Mouse (Mus musculus) cerebellum, adult 2 months (tissue): ENCODE results near the gene Tbcel. TPM values are rescaled to one million over a fixed set of nuclear protein-coding genes. Genes with fewer than 3 reads are reported as not detected.

Experiments used
- DNase-seq, 2 experiments: peaks; one replicate each; pipeline ENCODE4 v3.0.0; 2021
- H3K27ac ChIP-seq: fragments of 200-500 bp; 2 replicates; pipeline ENCODE4 v1.5.1; 2012; ENCODE audit warnings: low read length, control low read depth, inconsistent platforms; ENCODE audit not compliant: insufficient read depth
- H3K27me3 ChIP-seq: fragments of 200-500 bp; 2 replicates; pipeline ENCODE4 v1.6.1; 2012; ENCODE audit warnings: inconsistent platforms, mild to moderate bottlenecking, low read length, moderate library complexity; ENCODE audit not compliant: control insufficient read depth, insufficient read depth
- H3K4me1 ChIP-seq: fragments of 200-500 bp; 2 replicates; pipeline ENCODE4 v1.6.1; 2011; ENCODE audit warnings: low read length; ENCODE audit not compliant: control insufficient read depth, insufficient read depth
- H3K4me3 ChIP-seq: fragments of 200-500 bp; replicated peaks from 2 replicates; pipeline ENCODE3; 2011; ENCODE audit warnings: mild to moderate bottlenecking, low read depth, low read length, control low read depth; ENCODE audit not compliant: insufficient read depth
- CTCF ChIP-seq: fragments of 200-500 bp; IDR thresholded peaks from 2 replicates; pipeline ENCODE4 v1.5.1; 2011; ENCODE audit warnings: low read depth, mild to moderate bottlenecking, control low read depth, low read length, moderate library complexity, borderline replicate concordance; ENCODE audit not compliant: insufficient read depth
- POLR2A ChIP-seq: fragments of 200-500 bp; IDR thresholded peaks from 2 replicates; pipeline ENCODE4 v1.6.1; 2011; ENCODE audit warnings: low read length, control low read depth, borderline replicate concordance; ENCODE audit not compliant: insufficient read depth
- WGBS: fragments of 180-500 bp; shearing (Covaris S2); methylation state at CpG from one replicate; pipeline ENCODE4 v1.1.7; 2018; 5-methylcytosine and 5-hydroxymethylcytosine counted together
- polyA plus RNA-seq: library from polyadenylated mRNA; depleted of rRNA; stranded (reverse); fragments of >200 nt; gene quantifications from 2 replicates; pipeline ENCODE4 v1.2.3, GENCODE M21; 2012

Tbcel gene
- polyA plus RNA-seq, 1 experiment: 32.8 TPM

- H3K27ac ChIP-seq: no peak overlapping the region; the same call in 1 of the 2 replicates
- no peak overlapping the region for H3K4me3 ChIP-seq
- H3K4me1 ChIP-seq: peaks cover 11% of the 10 kb centered on the region
- peak; percentile 38 to 49 for DNase-seq
- TF ChIP-seq POLR2A: no peak
- no peak for TF ChIP-seq CTCF
- 26% methylated on average over 7 of the region's 7 CpGs for WGBS
- no peaks in the 10 kb centered on the region for H3K27me3 ChIP-seq
Observed at GRCm38 (mm10) chr9:42530221-42531152, 22.9 kb upstream of the Tbcel start.

- H3K4me1 ChIP-seq: peaks cover 3% of the 10 kb centered on the region; the same call in 1 of the 2 replicates
- H3K4me3 ChIP-seq: peak overlapping the region; percentile 33
- H3K27ac ChIP-seq: no peak overlapping the region
- peak; percentile 66 to 68 for DNase-seq
- TF ChIP-seq POLR2A: no peak
- no peak for TF ChIP-seq CTCF
- 2% methylated on average over 36 of the region's 36 CpGs for WGBS
- no peaks in the 10 kb centered on the region for H3K27me3 ChIP-seq
Observed at GRCm38 (mm10) chr9:42520587-42521084, 13.0 kb upstream of the Tbcel start.

GRCm38 (mm10) chr9:42518163-42518562 is 10.6 kb upstream of the Tbcel start:
- Histone ChIP-seq H3K4me3 (no peak overlapping the region), H3K4me1 (peaks cover 3% of the 10 kb centered on the region; the same call in 1 of the 2 replicates), H3K27ac (no peak overlapping the region), H3K27me3 (no peaks in the 10 kb centered on the region)
- no peak for DNase-seq
- TF ChIP-seq POLR2A (no peak), CTCF (no peak)
- 59% methylated on average over 14 of the region's 14 CpGs for WGBS

GRCm38 (mm10) chr9:42513159-42513558 is 5.5 kb upstream of the Tbcel start:
- no peak for DNase-seq
- no peak for TF ChIP-seq CTCF
- TF ChIP-seq POLR2A: no peak
- Histone ChIP-seq H3K27me3 (no peaks in the 10 kb centered on the region), H3K27ac (no peak overlapping the region), H3K4me1 (peaks cover 2% of the 10 kb centered on the region), H3K4me3 (no peak overlapping the region)
- WGBS: 71% methylated on average over 5 of the region's 5 CpGs

GRCm38 (mm10) chr9:42512312-42512711 is 4.7 kb upstream of the Tbcel start:
- no peaks in the 10 kb centered on the region for H3K27me3 ChIP-seq
- no peak overlapping the region for H3K27ac ChIP-seq
- peak in 1 of 2 experiments; percentile 24 for DNase-seq
- TF ChIP-seq CTCF: no peak
- TF ChIP-seq POLR2A: no peak
- H3K4me3 ChIP-seq: no peak overlapping the region
- H3K4me1 ChIP-seq: peaks cover 2% of the 10 kb centered on the region
- WGBS: 70% methylated on average over 4 of the region's 4 CpGs

- Histone ChIP-seq H3K27ac (no peak overlapping the region), H3K4me3 (no peak overlapping the region), H3K4me1 (peaks cover 2% of the 10 kb centered on the region), H3K27me3 (no peaks in the 10 kb centered on the region)
- WGBS: 72% methylated on average over 7 of the region's 7 CpGs
- no peak for DNase-seq
- no peak for TF ChIP-seq POLR2A
- no peak for TF ChIP-seq CTCF
Observed at GRCm38 (mm10) chr9:42508235-42508634, 626 bp upstream of the Tbcel start.

- TF ChIP-seq POLR2A (no peak), CTCF (no peak)
- Histone ChIP-seq H3K27ac (no peak overlapping the region), H3K4me3 (no peak overlapping the region), H3K4me1 (no peaks in the 10 kb centered on the region), H3K27me3 (no peaks in the 10 kb centered on the region)
- DNase-seq: no peak
- 54% methylated on average over 1 of the region's 1 CpGs for WGBS
Observed at GRCm38 (mm10) chr9:42507022-42507421, 587 bp downstream of the Tbcel start.

- no peak overlapping the region for H3K27ac ChIP-seq
- no peaks in the 10 kb centered on the region for H3K4me1 ChIP-seq
- 74% methylated on average over 3 of the region's 3 CpGs for WGBS
- TF ChIP-seq POLR2A (no peak), CTCF (no peak)
- no peak for DNase-seq
- no peak overlapping the region for H3K4me3 ChIP-seq
- no peaks in the 10 kb centered on the region for H3K27me3 ChIP-seq
Observed at GRCm38 (mm10) chr9:42504971-42505510, 2.6 kb downstream of the Tbcel start.
